Mouse (Mus musculus): ENCODE measurements around the gene Rhox2h.
"Not testable (repeated sequence)": the region's sequence is repeated elsewhere in the genome, so short reads cannot be mapped to it uniquely, and the experiment has no call there.

DNA sequence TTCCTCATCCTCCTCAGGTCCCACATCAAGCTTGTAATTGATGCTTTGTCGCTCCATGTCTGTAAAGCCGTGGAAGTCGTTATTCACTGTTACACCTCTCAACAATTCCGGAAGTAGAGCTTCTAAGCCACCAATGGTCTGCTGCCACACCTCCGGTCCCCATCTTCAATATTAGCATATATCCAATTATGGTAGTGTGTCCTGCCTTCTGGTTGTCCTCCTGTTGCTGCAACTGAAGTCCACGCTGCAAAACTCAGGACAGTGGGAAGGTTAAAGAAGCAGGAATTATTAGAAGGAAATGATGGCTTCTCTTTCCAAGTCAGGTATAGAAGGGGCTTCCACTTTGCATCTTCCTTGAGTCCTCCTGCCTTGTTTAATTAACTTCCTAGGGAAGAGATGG lies 29.7 kb downstream of the Rhox2h start, which contains the start of gene Rhox2g:
- not testable (repeated sequence) for TF ChIP-seq EP300, CTCF (IDR thresholded peaks at IDR 0.05; ENCODE audit: low read depth)

Measured in liver, postnatal 0 days (tissue).